Comparison of ENCODE assay signal across 8 mouse cellular contexts in genomic region chr11:58959186-58959825, GRCm38 (mm10). TPM values are rescaled to one million over a fixed set of nuclear protein-coding genes. Genes with fewer than 3 reads are reported as not detected.
A peak's percentile ranks its signal among the peaks of the same experiment; 100 is the strongest.
DNase-seq lines count a peak whose midpoint lies in the region; ATAC-seq and TF ChIP-seq lines count a peak whose summit lies in the region.

No protein-coding gene starts in this region.

- peak overlapping the region; percentile 93 for H3K4me3 ChIP-seq in cerebellum, adult 2 months (replicated peaks; ENCODE audit: insufficient read depth, low read depth, low read length)
- peak overlapping the region in 1 of 3 experiments; percentile 47 for H3K4me3 ChIP-seq in CH12.LX (replicated peaks in 1 of 3; ENCODE audit: low read depth in 2 of 3, low read length in 2 of 3, poor library complexity in 1 of 3)
- peak overlapping the region; percentile 37 for H3K4me3 ChIP-seq in hindbrain, embryonic 11.5 days (ENCODE audit: low read depth, low read length)

- TF ChIP-seq EP300 in CH12.LX (IDR thresholded peaks at IDR 0.05; ENCODE audit: low read length) = peak; percentile 98

- peaks cover 2 to 20% of the 10 kb centered on the region in 2 experiments for H3K36me3 ChIP-seq in CH12.LX (replicated peaks in 1 of 2; ENCODE audit: control insufficient read depth in 1 of 2, insufficient read depth in 1 of 2, low read length in 1 of 2)
- H3K36me3 ChIP-seq in hindbrain, embryonic 11.5 days (ENCODE audit: control insufficient read depth, insufficient read depth, low read length) = no peaks in the 10 kb centered on the region

- H3K4me2 ChIP-seq in CH12.LX (ENCODE audit: insufficient read depth, low read depth, poor library complexity, severe bottlenecking) = peak overlapping the region; percentile 95
- H3K4me2 ChIP-seq in hindbrain, embryonic 11.5 days (replicated peaks; ENCODE audit: low read depth, low read length) = peak overlapping the region; percentile 46

- TF ChIP-seq POLR2A in cerebellum, adult 2 months (IDR thresholded peaks at IDR 0.05; ENCODE audit: borderline replicate concordance, insufficient read depth, low read length) = no peak
- TF ChIP-seq POLR2A in CH12.LX (IDR thresholded peaks at IDR 0.05; ENCODE audit: low read depth, low read length) = no peak

- peak overlapping the region; percentile 24 for H3K9ac ChIP-seq in CH12.LX (ENCODE audit: insufficient read depth, low read depth)
- H3K9ac ChIP-seq in hindbrain, embryonic 11.5 days (ENCODE audit: low read depth, low read length) = 0 out of 2 replicates have a peak overlapping the region, but pooled peaks have one; percentile 12

- H3K79me2 ChIP-seq in CH12.LX (replicated peaks; ENCODE audit: control insufficient read depth, extremely low read depth, insufficient read depth, poor library complexity, severe bottlenecking) = peaks cover 2% of the 10 kb centered on the region; the same call in 1 of the 2 replicates

- no peak for DNase-seq in cerebellum, adult 2 months
- DNase-seq in cerebellum, adult 8-10 months = no peak
- DNase-seq in CH12.LX (ENCODE audit: extremely low read depth) = peak; percentile 62
- no peak for DNase-seq in hindbrain, embryonic 11.5 days (ENCODE audit: low spot score)
- no peak for DNase-seq in right cerebral cortex, adult 2 months (ENCODE audit: low spot score in 2 of 2)
- no peak for DNase-seq in right cerebral cortex, postnatal 25 days
- no peak for DNase-seq in urinary bladder, adult 2 months (ENCODE audit: low spot score)

- H3K4me1 ChIP-seq in cerebellum, adult 2 months (ENCODE audit: control insufficient read depth, insufficient read depth, low read length) = peaks cover 9% of the 10 kb centered on the region; the same call in 1 of the 2 replicates
- H3K4me1 ChIP-seq in CH12.LX (ENCODE audit: control insufficient read depth in 1 of 2, insufficient read depth in 2 of 2) = peaks cover 13 to 41% of the 10 kb centered on the region in 2 experiments
- peaks cover 7% of the 10 kb centered on the region for H3K4me1 ChIP-seq in hindbrain, embryonic 11.5 days (replicated peaks; ENCODE audit: control insufficient read depth, insufficient read depth, low read length)

- in situ Hi-C loops in CH12.LX (cut with MboI; ENCODE audit: low pct_ligation_motif_present, low pct_unique_long_range_greater_than_20kb, low sequenced_read_pairs) = loop anchor here (5.0 kb wide), 1 partner anchor 37 kb away; no protein-coding TSS in a partner anchor

- no peak for TF ChIP-seq CTCF in cerebellum, adult 2 months (IDR thresholded peaks at IDR 0.05; ENCODE audit: borderline replicate concordance, insufficient read depth, low read depth, low read length)
- TF ChIP-seq CTCF in CH12.LX (conservative IDR thresholded peaks at IDR 0.05 in 1 of 2, IDR thresholded peaks at IDR 0.05 in 1 of 2; ENCODE audit: low read depth in 2 of 2, low read length in 2 of 2) = no peak

- H3K27ac ChIP-seq in cerebellum, adult 2 months (ENCODE audit: insufficient read depth, low read length) = peak overlapping the region; percentile 71; the same call in 1 of the 2 replicates
- H3K27ac ChIP-seq in CH12.LX (ENCODE audit: insufficient read depth, low read depth) = no peak overlapping the region
- H3K27ac ChIP-seq in hindbrain, embryonic 11.5 days (ENCODE audit: low read depth, low read length) = no peak overlapping the region

- no peaks in the 10 kb centered on the region for H3K27me3 ChIP-seq in cerebellum, adult 2 months (ENCODE audit: control insufficient read depth, insufficient read depth, low read length)
- H3K27me3 ChIP-seq in CH12.LX (replicated peaks) = no peaks in the 10 kb centered on the region
- H3K27me3 ChIP-seq in hindbrain, embryonic 11.5 days (ENCODE audit: control insufficient read depth, insufficient read depth, low read length) = peaks cover 6% of the 10 kb centered on the region

- no peak for TF ChIP-seq RAD21 in CH12.LX (IDR thresholded peaks at IDR 0.05; ENCODE audit: low read depth, low read length)

- dilution Hi-C loops in CH12.LX (cut with MboI; ENCODE audit: extremely low pct_ligation_motif_present, extremely low pct_unique_long_range_greater_than_20kb, low sequenced_read_pairs) = no loop called here

- ATAC-seq in hindbrain, embryonic 11.5 days (ENCODE audit: low FRiP score) = no peak
- ATAC-seq in megakaryocyte progenitor cell, adult 5-6 weeks (replicated peaks; ENCODE audit: poor library complexity) = peak; percentile 13

- 35% methylated on average over 15 of the region's 15 CpGs for WGBS in cerebellum, adult 2 months
- WGBS in hindbrain, embryonic 11.5 days = 44% methylated on average over 15 of the region's 15 CpGs

- H3K9me3 ChIP-seq in CH12.LX (replicated peaks; ENCODE audit: low read length) = peaks cover 7% of the 10 kb centered on the region
- H3K9me3 ChIP-seq in hindbrain, embryonic 11.5 days (ENCODE audit: control insufficient read depth, low read length) = no peaks in the 10 kb centered on the region

TF ChIP-seq in CH12.LX, 34 proteins besides CTCF, POLR2A, EP300 and RAD21 (continues in another document):
- TF ChIP-seq RCOR1 (conservative IDR thresholded peaks at IDR 0.05; ENCODE audit: low read depth, low read length) (peak; percentile 84), GABPA (IDR thresholded peaks at IDR 0.05; ENCODE audit: insufficient replicate concordance, low read depth, low read length) (no peak), SMC3 (IDR thresholded peaks at IDR 0.05; ENCODE audit: low read depth, low read length) (no peak), KAT2A (IDR thresholded peaks at IDR 0.05; ENCODE audit: insufficient replicate concordance, low read length) (no peak), JUN (IDR thresholded peaks at IDR 0.05; ENCODE audit: insufficient read depth, low read depth, low read length) (peak; percentile 52; the same call in 1 of the 2 replicates), CHD2 (IDR thresholded peaks at IDR 0.05; ENCODE audit: low read length) (peak; percentile 58), BHLHE40 (IDR thresholded peaks at IDR 0.05; ENCODE audit: low read depth, low read length) (peak; percentile 79), MEF2A (IDR thresholded peaks at IDR 0.05; ENCODE audit: borderline replicate concordance, low read depth, low read length) (peak; percentile 69; the same call in 1 of the 2 replicates), TCF12 (IDR thresholded peaks at IDR 0.05; ENCODE audit: low read depth, low read length) (peak; percentile 28; the same call in 1 of the 2 replicates), ZC3H11A (IDR thresholded peaks at IDR 0.05; ENCODE audit: low read depth, low read length) (no peak), CHD1 (IDR thresholded peaks at IDR 0.05; ENCODE audit: low read depth, low read length) (peak; percentile 28; the same call in 1 of the 2 replicates), HCFC1 (IDR thresholded peaks at IDR 0.05; ENCODE audit: low read depth, low read length) (peak; percentile 25; the same call in 1 of the 2 replicates), ETS1 (conservative IDR thresholded peaks at IDR 0.05; ENCODE audit: low read depth, low read length) (peak; percentile 82), SIN3A (IDR thresholded peaks at IDR 0.05; ENCODE audit: low read length) (peak; percentile 83; the same call in 1 of the 2 replicates)

RNA-seq across cellular contexts. Expression of gene Hist3h2a, which starts 4.8 kb away (rescaled TPM):
- polyA plus RNA-seq in cerebellum, adult 2 months (2012; rRNA removed) = 41.3 and 43.2 TPM in 2 replicates
- 97.2 and 125 TPM in 2 replicates for total RNA-seq in CH12.LX (2012; rRNA removed)
- 4.4 and 6.1 TPM in 2 replicates for total RNA-seq in CH12.LX (2014; rRNA removed)
- polyA plus RNA-seq in CH12.LX (2012; ENCODE audit: insufficient read length, low read depth) = 0.79 and 1.2 TPM in 2 replicates
- polyA plus RNA-seq in hindbrain, embryonic 11.5 days (2014; fragmentation: Nextera tagmentation; extraction: Ambion mirVana) = 71.2 and 75.2 TPM in 2 replicates
- 19.4 and 20.2 TPM in 2 replicates for total RNA-seq in megakaryocyte progenitor cell, adult 5-6 weeks (2015)
- total RNA-seq in megakaryocyte progenitor cell, adult 5-6 weeks (2017) = 223 and 238 TPM in 2 replicates
- 22.0 and 27.2 TPM in 2 replicates for polyA plus RNA-seq in urinary bladder, adult 2 months (2012; rRNA removed)

RNA-seq across cellular contexts. Expression of gene Trim17, which starts 4.8 kb away (rescaled TPM):
- 3.5 and 4.8 TPM in 2 replicates for polyA plus RNA-seq in cerebellum, adult 2 months (2012; rRNA removed)
- 0.21 and 0.47 TPM in 2 replicates for total RNA-seq in CH12.LX (2012; rRNA removed)
- total RNA-seq in CH12.LX (2014; rRNA removed) = not detected in 2 replicates
- 0.20 and 0.49 TPM in 2 replicates for polyA plus RNA-seq in CH12.LX (2012; ENCODE audit: insufficient read length, low read depth)
- polyA plus RNA-seq in hindbrain, embryonic 11.5 days (2014; fragmentation: Nextera tagmentation; extraction: Ambion mirVana) = 0.36 and 0.73 TPM in 2 replicates
- 0.10 TPM in 1 of 2 replicates, not detected in the other for total RNA-seq in megakaryocyte progenitor cell, adult 5-6 weeks (2015)
- total RNA-seq in megakaryocyte progenitor cell, adult 5-6 weeks (2017) = not detected in 2 replicates
- 0.23 and 0.49 TPM in 2 replicates for polyA plus RNA-seq in urinary bladder, adult 2 months (2012; rRNA removed)

RNA-seq across cellular contexts. Expression of gene Hist3h2ba, which starts 10.6 kb away (rescaled TPM):
- polyA plus RNA-seq in cerebellum, adult 2 months (2012; rRNA removed) = 154 and 186 TPM in 2 replicates
- total RNA-seq in CH12.LX (2012; rRNA removed) (0.34 TPM in 1 of 2 replicates, not detected in the other), CH12.LX (2014; rRNA removed) (not detected in 2 replicates)
- polyA plus RNA-seq in CH12.LX (2012; ENCODE audit: insufficient read length, low read depth) = not detected in 2 replicates
- 108 and 114 TPM in 2 replicates for polyA plus RNA-seq in hindbrain, embryonic 11.5 days (2014; fragmentation: Nextera tagmentation; extraction: Ambion mirVana)
- 1.6 and 1.9 TPM in 2 replicates for total RNA-seq in megakaryocyte progenitor cell, adult 5-6 weeks (2015)
- 1.8 and 2.3 TPM in 2 replicates for total RNA-seq in megakaryocyte progenitor cell, adult 5-6 weeks (2017)
- 1.3 and 2.2 TPM in 2 replicates for polyA plus RNA-seq in urinary bladder, adult 2 months (2012; rRNA removed)

RNA-seq across cellular contexts. Expression of gene Trim11, which starts 18.6 kb away (rescaled TPM):
- 25.3 and 27.5 TPM in 2 replicates for polyA plus RNA-seq in cerebellum, adult 2 months (2012; rRNA removed)
- total RNA-seq in CH12.LX (2012; rRNA removed) = 32.5 and 33.2 TPM in 2 replicates
- 22.5 and 23.2 TPM in 2 replicates for total RNA-seq in CH12.LX (2014; rRNA removed)
- polyA plus RNA-seq in CH12.LX (2012; ENCODE audit: insufficient read length, low read depth) = 21.8 and 23.0 TPM in 2 replicates
- polyA plus RNA-seq in hindbrain, embryonic 11.5 days (2014; fragmentation: Nextera tagmentation; extraction: Ambion mirVana) = 15.7 and 18.2 TPM in 2 replicates
- 24.0 and 25.0 TPM in 2 replicates for total RNA-seq in megakaryocyte progenitor cell, adult 5-6 weeks (2015)
- total RNA-seq in megakaryocyte progenitor cell, adult 5-6 weeks (2017) = 25.9 and 32.8 TPM in 2 replicates
- 27.1 and 28.1 TPM in 2 replicates for polyA plus RNA-seq in urinary bladder, adult 2 months (2012; rRNA removed)

RNA-seq across cellular contexts. Expression of gene Rnf187, which starts 20.6 kb away (rescaled TPM):
- polyA plus RNA-seq in cerebellum, adult 2 months (2012; rRNA removed) = 578 and 589 TPM in 2 replicates
- total RNA-seq in CH12.LX (2012; rRNA removed) (185 and 230 TPM in 2 replicates), CH12.LX (2014; rRNA removed) (175 and 188 TPM in 2 replicates)
- polyA plus RNA-seq in CH12.LX (2012; ENCODE audit: insufficient read length, low read depth) = 181 and 195 TPM in 2 replicates
- polyA plus RNA-seq in hindbrain, embryonic 11.5 days (2014; fragmentation: Nextera tagmentation; extraction: Ambion mirVana) = 395 and 419 TPM in 2 replicates
- 65.8 and 66.4 TPM in 2 replicates for total RNA-seq in megakaryocyte progenitor cell, adult 5-6 weeks (2015)
- 70.6 and 83.6 TPM in 2 replicates for total RNA-seq in megakaryocyte progenitor cell, adult 5-6 weeks (2017)
- 137 and 140 TPM in 2 replicates for polyA plus RNA-seq in urinary bladder, adult 2 months (2012; rRNA removed)

Comparison
In these comparisons a context has a peak if more than half of its experiments do, and no peak if none do; other contexts are left out.
1. RNA of gene Hist3h2a, which starts 4.8 kb away (polyA plus RNA-seq): 71.2 to 75.2 TPM in hindbrain, embryonic 11.5 days, 41.3 to 43.2 TPM in cerebellum, adult 2 months and 22.0 to 27.2 TPM in urinary bladder, adult 2 months; 0.79 to 1.2 TPM in CH12.LX; every median in the first group is over 10 times any median in the second.
2. RNA of gene Hist3h2ba, which starts 10.6 kb away (polyA plus RNA-seq): 154 to 186 TPM in cerebellum, adult 2 months and 108 to 114 TPM in hindbrain, embryonic 11.5 days; 1.3 to 2.2 TPM in urinary bladder, adult 2 months and not detected in CH12.LX; every median in the first group is over 10 times any median in the second.